Mouse (Mus musculus) heart, postnatal 14 days (tissue): Measurements from ENCODE around the gene Tmem240. TPM values are rescaled to one million over a fixed set of nuclear protein-coding genes. Genes with fewer than 3 reads are reported as not detected.
A peak's percentile ranks its signal among the peaks of the same experiment; 100 is the strongest.
"Not testable (repeated sequence)": the region's sequence is repeated elsewhere in the genome, so short reads cannot be mapped to it uniquely, and the experiment has no call there.

Source experiments
- DNase-seq, 2 experiments: peaks; one replicate each; pipeline ENCODE4 v3.0.0; 2021 to 2022
- intact Hi-C: fragments of 180-260 bp; cut with DNase I; formaldehyde crosslinking; loops from one replicate; pipeline ENCODE4 v1.15.1; 2025
- total RNA-seq, 2 experiments: library from RNA; stranded (reverse); gene quantifications; 2 replicates each; pipeline ENCODE4 v1.2.3; 2021

Tmem240 gene
- total RNA-seq, 2 experiments from 2014 or later = 0.38 to 0.44 TPM

DNA sequence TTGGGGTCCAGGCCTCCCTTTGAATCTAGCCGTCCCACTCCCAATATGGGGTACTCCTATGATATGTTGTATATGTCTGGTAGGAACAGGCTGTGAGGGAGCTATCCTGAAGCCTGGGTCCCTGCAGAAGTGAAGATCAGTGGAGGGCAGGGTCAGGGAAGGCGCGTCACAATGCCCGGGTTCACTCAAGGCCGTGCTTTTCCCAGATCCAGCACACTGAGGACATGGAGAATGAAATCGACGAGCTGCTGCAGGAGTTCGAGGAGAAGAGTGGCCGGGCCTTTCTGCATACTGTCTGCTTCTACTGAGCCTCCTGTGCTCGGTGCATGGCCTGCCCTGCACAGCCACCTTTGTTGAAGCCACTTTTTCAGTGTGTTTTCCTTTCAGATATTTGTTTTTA, 1.3 kb upstream of the Tmem240 start:
- DNase-seq = no peak
- intact Hi-C loops = no loop called here

DNA sequence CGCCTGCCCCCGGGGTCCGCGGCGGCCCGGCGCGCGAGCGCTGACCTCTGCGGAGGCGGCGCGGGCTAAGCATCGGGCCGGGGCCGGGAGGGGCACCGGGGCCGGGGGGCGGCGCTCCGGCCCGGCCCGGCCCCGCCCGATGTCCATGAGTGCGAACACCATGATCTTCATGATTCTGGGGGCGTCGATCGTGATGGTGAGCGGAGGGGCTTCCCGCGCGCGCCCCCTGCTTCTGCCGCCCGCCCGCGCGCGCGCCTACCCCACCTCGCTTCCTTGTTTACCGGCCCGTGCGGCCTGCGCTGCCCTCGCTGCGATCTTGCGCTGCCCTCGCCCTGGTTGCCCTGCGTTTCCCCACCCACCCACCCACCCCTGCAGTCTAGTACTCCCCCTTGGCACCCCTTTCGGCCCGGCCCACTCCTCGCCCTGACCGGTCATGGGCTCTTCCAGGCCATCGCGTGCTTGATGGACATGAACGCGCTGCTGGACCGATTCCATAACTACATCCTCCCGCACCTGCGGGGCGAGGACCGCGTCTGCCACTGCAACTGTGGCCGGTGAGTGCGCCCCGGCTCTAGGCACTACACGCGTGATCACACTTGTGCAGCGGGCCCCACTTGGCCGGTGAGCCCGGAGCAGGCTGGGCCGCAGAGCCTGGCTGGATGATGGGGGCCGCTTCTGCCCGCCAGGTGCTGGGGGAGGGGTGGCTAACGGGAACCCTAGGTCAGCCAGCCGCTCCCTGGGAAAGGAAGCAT, 527 bp downstream of the Tmem240 start:
- DNase-seq = peak; percentile 38 to 45

DNA sequence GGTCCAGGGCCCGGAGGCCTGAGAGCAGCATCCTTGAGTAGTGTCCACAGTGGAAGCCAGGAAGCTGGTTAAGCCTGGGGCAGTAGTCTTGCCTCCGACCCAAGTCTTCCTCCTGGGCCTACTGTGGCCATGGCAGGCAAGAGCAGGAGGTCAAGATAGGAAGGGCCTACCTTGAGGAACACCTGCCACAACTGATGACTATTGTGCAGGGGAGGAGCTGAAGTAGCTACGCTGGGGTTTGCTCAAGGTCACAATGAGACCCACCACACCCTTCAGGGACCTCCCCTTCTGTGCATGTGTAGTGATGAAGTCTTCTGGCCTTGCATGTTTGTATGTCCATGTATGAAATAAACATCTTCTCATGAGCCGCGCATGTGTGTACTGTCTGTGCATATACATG, 1.2 kb downstream of the Tmem240 start:
- intact Hi-C loops = no loop called here
- DNase-seq = no peak

More for the DNA sequence above, 527 bp downstream of the Tmem240 start:
- intact Hi-C loops = no loop called here

DNA sequence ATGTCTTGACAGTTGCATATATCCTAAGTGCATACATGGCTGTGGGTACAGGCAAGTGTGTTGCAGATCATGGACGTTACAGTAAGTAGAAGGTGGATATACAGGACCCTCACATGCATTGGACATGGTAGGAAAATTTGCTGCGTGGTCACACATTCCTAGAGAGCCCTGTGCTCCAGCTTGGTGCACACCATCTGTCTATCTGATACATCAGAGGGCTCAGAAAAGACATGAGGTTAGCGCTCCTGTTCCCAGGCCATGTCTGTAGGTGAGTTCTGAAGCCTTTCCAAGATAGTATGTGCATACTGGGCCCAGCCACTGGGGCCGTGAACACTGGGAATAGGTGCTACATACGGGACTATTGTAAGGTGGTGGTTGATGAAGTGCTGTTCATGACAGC, 1.8 kb downstream of the Tmem240 start:
- intact Hi-C loops = no loop called here
- no peak for DNase-seq

DNA sequence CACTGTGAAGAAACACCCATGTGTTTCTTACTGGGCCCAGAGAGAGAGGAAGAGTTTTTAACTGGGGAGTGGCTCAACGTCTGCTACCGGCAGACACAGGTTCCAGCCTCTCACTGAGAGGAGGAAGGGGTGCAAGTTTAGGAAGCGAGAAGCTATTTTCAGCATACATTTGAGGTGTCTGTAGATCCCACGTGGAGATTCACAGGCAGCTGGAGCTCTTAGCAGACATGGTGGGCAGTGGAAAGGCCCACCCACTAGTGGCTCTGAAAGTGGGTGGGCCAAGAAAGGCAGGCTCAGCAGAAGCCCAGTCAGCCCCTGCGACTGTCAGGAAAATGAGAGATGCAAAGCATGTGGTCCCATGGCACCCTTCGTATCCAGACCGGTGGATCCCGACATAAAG, 3.7 kb downstream of the Tmem240 start:
- intact Hi-C loops = no loop called here
- DNase-seq = no peak

DNA sequence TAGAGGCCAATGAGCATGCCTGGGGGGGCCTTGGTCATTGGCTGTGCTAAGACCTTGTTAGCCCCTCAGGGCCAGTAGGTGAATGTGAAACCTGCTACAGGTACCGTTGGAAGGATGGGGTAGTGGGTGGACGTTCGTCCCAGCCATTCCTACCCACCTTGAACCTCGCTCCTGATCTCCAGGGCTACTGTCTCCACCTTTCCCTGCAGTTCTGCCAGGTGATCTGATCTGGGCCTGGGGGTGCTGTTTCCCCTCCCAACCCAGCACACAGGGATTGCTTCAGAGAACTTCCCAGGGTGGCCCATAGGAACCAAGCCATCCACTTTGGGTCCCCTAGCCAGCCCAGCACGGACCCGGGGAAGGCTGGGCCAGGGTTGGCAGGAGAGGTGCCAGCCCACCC, 4.6 kb downstream of the Tmem240 start:
- intact Hi-C loops = no loop called here
- no peak for DNase-seq

DNA sequence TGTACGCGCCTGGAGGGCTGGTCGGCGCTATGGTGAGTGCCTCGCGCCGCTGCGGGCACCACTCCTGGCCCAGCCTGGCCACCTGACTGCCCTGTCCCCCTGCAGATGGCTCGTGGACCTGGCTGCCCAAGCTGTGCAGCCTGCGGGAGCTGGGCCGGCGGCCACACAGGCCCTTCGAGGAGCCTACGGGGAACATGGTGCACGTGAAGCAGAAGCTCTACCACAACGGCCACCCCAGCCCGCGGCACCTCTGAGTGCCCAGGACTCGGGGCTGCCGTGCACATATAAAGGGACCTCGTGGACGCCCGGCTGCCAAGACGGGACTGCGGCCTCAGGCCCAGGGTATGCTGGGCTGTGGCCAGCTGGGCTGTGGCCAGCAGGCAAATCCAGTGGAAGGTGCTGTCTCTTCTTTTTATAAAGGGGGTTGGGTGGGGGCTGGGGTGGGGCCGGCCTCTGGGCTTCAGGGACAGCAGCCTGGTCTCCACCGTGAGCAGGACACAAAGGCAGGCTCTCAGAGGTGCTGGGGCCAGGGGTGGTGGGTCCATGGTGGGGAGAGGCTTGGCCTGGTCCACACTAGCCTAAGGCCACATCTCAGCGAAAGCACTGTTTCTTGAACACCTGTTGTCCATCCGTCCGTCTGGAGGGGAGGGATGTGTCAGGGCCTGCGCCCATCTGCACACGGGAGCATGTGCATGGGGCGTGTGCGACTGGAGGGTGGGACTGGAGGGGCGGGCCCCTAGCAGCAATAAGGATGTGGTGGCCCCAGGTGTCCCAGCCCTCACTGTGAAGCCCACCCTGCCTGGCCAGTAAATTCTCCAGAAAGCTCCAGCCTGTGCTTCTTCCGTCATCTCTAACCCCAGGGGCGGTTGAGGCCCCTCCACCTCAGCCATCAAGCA, 5.4 kb downstream of the Tmem240 start:
- intact Hi-C loops = no loop called here
- DNase-seq = peak; percentile 50 to 59

DNA sequence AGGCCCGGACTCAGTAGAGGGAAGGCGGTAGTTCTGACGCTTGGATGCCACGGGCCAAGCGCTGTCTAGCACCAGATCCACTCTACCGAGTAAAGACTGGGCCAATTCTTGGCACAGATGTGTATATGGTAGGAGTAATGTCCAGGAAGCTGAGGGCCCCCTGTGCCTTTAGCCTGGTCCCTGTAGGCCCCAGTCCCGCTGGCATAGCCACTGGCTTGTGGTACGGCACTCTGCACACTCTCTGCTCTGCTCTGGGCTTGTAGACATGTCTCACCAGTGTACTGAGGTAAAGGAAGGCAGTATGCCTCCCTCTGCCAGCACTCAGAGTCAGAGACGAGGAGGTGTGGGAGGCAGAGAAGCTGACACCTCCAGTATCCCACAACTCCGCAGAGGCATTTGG, 6.1 kb downstream of the Tmem240 start:
- intact Hi-C loops = not testable (repeated sequence)

DNA sequence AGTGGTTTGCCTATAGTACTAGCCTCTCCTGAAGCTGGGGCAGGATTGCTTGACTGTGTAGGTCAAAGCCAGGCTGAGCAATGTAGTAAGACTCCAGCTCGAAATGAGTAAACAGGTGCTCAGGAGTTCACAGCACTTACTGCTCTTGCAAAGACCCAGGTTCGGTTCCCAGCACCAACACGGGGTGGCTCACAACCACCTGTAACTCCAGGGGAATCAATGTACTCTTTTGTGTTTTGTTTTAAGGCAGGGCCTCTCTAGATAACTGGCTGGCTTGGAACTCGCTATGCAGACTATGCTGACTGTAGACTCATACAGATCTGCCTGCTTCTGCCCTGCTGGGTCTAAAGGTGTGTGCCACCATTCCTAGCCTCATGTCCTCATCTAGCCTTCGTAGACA, 8.1 kb downstream of the Tmem240 start:
- intact Hi-C loops = no loop called here
- DNase-seq = no peak

More for the DNA sequence above, 6.1 kb downstream of the Tmem240 start:
- not testable (repeated sequence) for DNase-seq

DNA sequence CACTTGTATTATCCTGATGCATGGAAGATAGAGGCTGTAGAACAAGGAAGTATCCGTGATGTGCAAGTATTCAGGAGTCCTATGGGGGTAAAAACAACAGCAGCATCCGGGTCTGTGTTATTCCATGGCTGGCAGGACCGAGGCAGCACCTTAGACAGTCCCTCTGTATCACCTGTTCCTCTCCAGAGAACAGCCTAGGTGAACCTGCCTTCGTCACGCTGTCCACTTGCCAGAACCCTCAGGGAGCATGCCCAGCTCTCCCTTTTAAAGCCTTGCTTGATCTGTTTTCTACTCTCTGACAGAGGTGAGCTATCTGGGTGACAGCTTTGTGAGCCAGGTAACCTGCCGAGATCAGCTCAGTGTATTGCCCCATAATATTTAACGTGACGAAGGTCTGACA, 9.9 kb downstream of the Tmem240 start:
- intact Hi-C loops = no loop called here

DNA sequence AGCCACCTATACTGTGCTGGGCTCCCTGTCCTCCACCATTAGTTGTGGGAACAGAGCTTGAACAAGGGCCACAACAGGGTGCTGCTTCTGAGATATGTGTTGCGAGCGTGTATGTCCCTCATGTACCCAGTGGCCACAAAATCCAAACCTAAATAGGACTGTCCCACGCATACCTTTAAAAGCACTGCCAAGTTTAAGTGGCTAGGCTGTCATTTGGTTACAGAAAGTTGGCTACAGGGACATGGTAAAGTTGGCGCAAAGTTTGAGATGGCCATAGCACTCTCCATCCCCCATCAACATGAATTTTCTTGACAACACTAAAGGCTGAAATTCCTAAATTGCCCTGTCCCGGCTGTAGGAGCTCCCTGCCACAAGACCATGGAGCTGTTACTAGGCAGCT, 10.5 kb downstream of the Tmem240 start:
- intact Hi-C loops = no loop called here
- DNase-seq = no peak

More for the DNA sequence above, 9.9 kb downstream of the Tmem240 start:
- no peak for DNase-seq

DNA sequence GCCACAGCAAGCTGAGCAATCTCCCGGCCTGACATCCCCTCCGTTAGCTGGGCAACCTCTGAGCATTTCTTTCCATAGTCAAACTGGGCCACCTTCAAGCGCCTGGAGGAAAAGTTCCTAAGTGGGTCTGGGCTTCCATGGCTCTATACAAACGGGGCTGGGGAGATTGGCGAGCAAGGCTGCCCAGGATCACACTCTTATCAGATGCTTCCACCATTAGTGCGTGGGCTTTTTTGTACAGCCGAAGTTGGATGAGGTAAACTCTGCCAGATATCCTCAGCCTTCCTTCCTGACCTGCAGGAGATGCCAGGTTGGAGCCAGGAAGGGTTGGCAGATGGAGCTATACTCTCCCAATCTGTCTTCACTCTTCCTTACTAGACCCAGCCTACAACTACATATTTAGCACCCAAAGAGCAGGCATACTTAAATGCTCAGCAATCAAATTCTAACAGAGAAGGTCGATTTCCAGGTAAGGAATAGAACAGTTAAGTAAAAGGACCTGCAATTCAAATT, 11.5 kb downstream of the Tmem240 start:
- intact Hi-C loops = no loop called here
- DNase-seq = no peak

DNA sequence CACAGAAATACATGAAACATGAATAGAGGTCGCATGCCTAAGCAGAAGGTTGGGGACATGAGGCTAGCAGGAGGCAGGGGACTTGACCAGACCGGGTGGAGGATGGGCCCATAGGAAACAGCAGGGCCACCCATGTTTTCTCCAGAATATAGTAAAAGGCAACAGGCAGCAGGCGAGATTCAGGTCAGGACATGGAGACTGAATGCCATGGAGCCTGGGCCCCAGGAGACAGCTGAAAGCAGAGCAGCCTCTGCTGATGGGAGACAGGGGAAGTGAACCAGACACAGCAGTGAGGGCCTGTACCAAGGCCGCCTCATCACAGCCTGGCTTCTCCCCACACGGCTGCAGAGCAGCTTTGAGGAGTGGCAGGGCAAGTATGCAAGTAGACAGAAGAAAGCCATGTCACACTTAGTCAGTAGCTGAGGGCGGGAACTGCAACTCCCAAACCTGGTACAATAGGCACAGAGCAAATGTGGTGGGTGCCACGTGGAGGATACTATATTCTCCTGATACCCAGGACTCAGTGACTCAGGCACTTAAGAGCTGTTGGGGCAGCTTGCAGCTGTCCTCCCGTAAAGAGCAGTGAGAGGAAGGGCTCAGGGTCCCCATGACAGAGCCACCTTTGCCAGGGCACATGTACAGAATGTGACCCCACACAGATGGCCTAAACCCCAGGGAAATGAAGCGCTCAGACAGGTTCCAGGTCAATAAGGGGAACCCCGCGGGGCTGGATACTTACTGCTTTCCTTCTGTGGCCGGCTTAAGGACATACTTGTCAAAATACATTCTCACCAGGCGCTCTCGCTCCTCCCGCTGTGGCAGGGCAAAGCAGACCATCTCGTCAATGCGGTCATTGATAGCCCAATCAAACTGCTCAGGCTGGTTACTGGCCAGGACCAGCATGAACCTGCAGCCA, 12.2 kb downstream of the Tmem240 start:
- intact Hi-C loops = no loop called here
- no peak for DNase-seq

DNA sequence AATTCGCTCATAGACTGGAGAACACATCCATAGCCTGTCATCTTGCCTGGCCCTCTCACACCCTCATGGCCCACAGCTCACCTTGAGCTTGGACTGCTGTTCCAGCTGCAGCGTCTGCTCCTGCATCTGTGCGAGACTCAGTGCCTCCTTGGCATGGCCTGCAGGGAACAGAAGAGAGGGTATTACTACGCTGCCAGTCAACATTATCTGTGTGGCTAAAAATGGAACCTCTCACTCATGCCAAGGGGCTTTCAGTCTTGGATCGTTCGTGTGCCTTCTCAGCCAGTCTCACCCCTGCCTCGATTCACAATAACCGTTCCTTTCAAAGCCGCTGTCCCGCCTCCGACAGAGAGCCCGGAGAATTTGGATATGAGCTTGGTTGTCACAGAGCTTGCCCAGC, 22.4 kb downstream of the Tmem240 start:
- no peak for DNase-seq
- intact Hi-C loops = no loop called here

DNA sequence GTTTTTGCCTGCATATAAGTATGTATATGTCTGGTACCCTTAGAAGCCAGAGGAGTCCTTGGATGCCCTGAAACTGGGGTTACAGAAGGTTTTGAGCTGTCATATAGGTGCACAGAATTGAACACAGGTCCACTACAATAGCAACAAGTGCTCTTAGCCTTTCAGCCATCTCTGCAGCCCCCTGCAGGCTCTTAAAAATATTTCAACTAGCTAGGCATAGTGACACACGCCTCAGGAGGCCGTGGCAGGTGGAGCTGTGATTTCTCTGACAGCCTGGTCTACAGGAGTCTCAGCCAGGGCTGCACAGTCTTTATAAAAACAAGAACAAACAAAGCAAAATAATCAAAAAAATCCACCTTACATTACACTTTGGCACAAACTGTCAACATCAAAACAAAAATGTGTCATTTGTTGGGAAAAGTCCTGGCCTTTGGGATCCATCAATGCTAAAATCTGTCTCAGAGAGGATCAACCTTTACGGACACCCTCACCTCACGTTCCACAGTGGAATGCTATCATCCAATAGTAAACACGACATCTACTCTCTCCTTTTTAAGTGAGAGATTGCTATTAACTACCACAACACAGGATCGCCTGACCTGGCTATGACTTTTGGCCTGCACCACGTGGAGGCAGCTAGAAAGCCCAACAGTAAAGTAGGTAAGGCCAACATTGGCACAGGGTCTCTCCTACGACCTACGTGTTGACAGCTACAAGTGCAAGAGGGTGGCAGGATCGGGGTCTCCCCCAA, 25.4 kb downstream of the Tmem240 start:
- DNase-seq = no peak
- intact Hi-C loops = no loop called here

DNA sequence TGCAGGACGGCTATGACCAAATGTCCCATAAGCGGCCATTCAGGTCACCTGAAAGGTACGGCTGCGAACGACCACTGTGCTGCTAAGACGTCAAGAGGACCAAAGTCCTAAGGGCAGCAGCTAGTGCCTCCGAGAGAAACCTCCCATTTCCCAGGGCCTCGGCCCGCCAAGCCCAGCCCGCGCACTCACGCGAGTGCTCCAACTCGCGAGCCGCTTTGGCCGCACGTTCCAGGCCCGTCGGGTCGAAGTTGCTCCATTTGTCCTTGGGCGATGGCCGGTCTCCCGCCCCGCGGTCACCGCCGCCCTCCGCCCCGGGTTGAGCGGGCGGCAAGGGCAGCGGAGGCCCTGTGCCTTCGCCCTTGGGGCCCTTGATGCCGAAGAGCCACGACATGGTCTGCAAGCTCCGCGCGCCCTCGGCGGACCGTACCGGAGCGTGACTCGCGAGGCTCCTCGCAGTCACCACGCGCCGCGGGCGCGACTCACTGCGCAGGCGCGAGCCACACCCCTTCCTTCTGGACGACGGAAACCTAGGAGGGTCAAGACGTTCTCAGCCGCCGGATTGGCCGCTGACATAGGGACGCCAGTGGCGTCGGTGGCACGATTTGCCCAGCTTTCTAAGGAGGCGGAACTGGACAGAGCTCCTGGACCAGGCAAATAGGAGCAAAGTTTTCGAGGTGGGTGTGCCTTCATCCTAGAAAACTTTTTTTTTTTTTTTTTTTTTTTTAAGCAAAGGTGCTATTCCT, 26.2 kb downstream of the Tmem240 start, which contains the start of gene Atad3a:
Gene Atad3a (minus strand): TSS at position 481 of the 743 bp plus-strand sequence.
- peak; percentile 97 to 98 for DNase-seq
- intact Hi-C loops = no loop called here

DNA sequence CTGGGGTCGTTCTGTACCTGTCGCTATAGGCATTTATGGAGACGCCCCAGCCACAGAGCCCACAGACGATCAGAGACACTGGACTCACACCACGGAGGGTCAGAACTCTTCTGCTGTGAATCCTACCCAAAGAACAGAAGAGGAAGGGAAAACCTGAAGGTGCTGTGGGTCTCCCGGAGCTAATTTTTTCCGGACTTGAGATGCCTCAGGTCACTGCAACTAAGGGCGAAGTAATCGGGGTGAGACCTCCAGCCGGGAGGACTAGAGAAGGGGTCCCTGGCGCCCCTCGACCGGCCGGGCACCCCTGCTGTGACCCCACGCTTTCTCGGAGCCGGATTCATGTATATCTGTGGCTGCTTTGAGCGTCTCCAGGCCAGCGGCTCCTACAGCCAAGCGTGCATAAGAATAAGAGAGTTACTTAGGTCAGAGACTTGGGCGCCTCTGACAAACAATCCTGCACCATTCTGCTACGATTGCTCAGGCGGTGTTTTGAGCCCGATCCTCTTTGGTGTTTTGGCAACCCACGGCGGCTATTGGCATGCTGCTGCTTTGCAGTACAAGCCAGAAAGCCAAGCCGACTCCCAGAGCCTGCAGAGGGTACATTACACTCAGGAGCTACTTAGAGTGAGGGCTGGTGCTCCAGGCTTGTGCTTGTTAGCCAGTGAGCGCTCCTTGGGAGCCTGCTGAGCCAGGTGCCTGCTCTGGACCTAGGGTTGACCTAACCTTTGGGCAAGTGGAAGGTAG, 26.9 kb downstream of the Tmem240 start:
- no peak for DNase-seq
- intact Hi-C loops = no loop called here

DNA sequence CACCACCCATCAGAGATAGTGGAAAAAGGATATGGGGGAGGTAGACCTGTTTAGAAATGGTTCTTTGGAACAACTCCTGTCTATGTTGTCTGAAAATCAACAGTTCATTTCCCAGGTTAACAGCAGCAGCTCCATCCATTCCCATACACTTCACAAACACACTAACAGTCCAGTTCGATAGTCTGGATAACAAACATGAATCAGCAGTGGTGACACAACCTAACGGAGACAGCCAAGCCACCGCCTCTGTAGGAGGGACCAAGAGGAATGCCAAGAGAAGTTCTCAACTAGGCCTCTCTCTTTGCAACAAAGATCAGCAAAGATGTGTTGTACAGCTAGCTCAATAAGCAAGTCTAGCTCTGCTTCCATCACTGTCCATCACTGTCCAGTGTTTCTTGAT, 27.8 kb downstream of the Tmem240 start:
- intact Hi-C loops = no loop called here
- DNase-seq = no peak
